Mouse (Mus musculus) ES-E14 (cell line): Measurements from ENCODE around the gene Ywhag.

ENCODE experiments used
- CHD2 ChIP-seq: IDR thresholded peaks from 2 replicates; pipeline ENCODE4 v1.6.1; 2014; ENCODE audit warnings: mild to moderate bottlenecking, low read depth, low read length, inconsistent platforms
- ZNF384 ChIP-seq: IDR thresholded peaks from 2 replicates; pipeline ENCODE4 v1.6.1; 2012; ENCODE audit warnings: low read depth, low read length, inconsistent platforms

- no peak for TF ChIP-seq CHD2
- no peak for TF ChIP-seq ZNF384
Measured at GRCm38 (mm10) chr5:135907256-135907655, 27.2 kb downstream of the Ywhag start.
